Mouse (Mus musculus): ENCODE data around the gene Gm20388. TPM values are rescaled to one million over a fixed set of nuclear protein-coding genes. Genes with fewer than 3 reads are reported as not detected.

Gene Gm20388
- polyA plus RNA-seq, 1 experiment from 2014 or later = not detected

DNA sequence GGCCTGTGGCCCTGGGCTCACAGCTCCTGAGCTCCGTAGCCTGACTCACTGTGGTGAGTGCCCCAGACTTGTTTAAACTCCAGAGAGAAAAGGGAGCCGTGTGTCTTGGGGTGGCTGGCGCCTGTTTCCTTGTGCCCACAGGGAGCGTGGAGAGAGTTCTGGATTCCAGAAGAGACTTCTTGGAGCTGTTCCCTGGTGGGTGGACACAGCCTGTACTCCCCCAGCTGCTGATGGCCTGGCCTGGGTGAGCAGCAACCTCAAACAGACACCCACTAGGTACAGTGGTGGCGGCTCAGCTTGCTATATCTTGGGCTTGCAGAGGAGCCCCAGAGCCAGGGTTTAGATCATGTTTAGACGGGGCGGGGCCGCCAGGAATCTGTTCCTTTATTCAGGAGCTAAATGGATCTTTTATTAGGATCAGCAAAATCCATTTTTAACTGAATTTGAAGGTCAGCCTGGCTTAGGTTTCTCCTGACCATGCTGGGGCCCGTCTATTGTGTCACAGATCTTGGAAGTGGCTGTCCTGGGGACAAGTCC lies 339.2 kb downstream of the Gm20388 start:
- no peaks in the 10 kb centered on the region for H3K9me3 ChIP-seq (ENCODE audit: control insufficient read depth, low read length)

DNA sequence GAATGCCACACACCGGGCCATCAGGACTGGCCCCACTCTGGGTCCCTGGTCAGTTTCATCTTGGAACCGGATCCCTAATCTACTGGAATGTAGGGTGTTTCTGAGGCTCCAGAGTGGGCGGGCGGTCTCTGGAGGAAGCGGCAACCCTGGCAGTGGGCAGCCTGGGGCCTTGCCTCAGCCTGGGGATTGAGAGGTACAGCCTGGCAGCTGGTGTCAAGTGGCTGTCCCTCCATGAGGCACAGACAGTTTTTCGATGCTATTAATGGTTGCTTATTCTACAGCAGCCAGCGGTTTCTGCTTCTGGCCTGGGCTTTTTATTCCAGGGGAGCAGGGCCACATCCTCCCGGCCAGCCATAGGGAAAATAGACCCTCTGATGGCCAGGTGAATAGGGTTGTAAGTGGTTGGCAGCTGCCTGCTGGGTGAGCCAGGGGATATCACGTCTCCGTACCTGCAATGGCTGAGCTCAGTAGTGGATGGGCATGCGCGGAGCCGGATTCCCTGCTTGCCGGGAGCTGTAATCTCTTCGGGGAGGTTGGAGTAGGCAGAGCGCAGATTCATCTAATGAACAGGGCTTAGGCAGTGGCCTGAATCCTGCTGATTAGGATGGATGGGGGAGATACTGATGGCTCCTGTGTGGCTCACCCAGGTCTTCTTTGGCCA lies 340.2 kb downstream of the Gm20388 start:
- Histone ChIP-seq H3K9me3 (ENCODE audit: control insufficient read depth, low read length) (no peaks in the 10 kb centered on the region), H3K4me3 (ENCODE audit: low read depth, low read length) (no peak overlapping the region), H3K27me3 (ENCODE audit: control insufficient read depth, insufficient read depth, low read length) (no peaks in the 10 kb centered on the region), H3K36me3 (ENCODE audit: control insufficient read depth, insufficient read depth, low read length) (no peaks in the 10 kb centered on the region), H3K4me2 (no peak overlapping the region), H3K9ac (ENCODE audit: low read length) (peak overlapping the region; percentile 2; the same call in 1 of the 2 replicates), H3K4me1 (ENCODE audit: control insufficient read depth, insufficient read depth, low read length) (peaks cover 13% of the 10 kb centered on the region), H3K27ac (ENCODE audit: low read depth, low read length) (peak overlapping the region; percentile 57; the same call in 1 of the 2 replicates)
- WGBS = 72% methylated on average over 16 of the region's 16 CpGs
- DNase-seq (ENCODE audit: low spot score, missing footprints) (no peak), ATAC-seq (ENCODE audit: low FRiP score) (no peak)

More for the DNA sequence above, 339.2 kb downstream of the Gm20388 start:
- ATAC-seq (ENCODE audit: low FRiP score) (no peak), DNase-seq (ENCODE audit: low spot score, missing footprints) (no peak)
- Histone ChIP-seq H3K36me3 (ENCODE audit: control insufficient read depth, insufficient read depth, low read length) (no peaks in the 10 kb centered on the region), H3K4me2 (no peak overlapping the region), H3K4me3 (ENCODE audit: low read depth, low read length) (no peak overlapping the region), H3K9ac (ENCODE audit: low read length) (no peak overlapping the region), H3K27ac (ENCODE audit: low read depth, low read length) (no peak overlapping the region), H3K27me3 (ENCODE audit: control insufficient read depth, insufficient read depth, low read length) (no peaks in the 10 kb centered on the region), H3K4me1 (ENCODE audit: control insufficient read depth, insufficient read depth, low read length) (peaks cover 13% of the 10 kb centered on the region)
- 73% methylated on average over 9 of the region's 9 CpGs for WGBS

DNA sequence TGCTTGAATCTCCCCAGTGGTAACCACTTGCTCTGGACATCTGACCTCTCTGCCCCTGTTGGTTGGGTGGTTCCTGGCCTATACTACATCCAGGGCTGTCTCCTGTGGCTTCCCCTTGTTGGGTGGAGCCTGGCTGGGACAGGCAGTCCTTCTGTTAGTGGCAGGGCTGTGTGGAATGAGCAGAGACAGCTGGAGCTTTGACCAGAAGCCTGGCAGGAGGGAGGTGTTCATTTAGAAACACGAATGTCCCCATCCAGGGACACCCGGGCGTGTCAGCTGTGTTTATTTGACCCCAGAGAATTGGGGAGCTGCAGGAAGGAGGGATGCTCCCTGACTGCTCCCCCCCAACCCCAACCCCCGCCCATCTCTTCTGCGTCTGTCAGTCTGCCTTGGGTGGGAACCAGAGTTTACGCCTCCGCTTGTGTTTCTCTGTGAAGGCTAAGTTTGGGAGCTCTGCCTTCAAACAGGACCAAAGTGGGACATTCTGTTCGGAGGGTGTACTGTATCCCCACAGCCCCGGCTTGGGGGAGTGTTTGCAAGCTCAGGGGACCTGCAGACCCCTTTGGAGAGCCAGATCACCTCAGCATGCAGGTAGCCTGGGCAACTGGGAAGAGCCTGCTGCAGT lies 340.9 kb downstream of the Gm20388 start:
- Histone ChIP-seq H3K9ac (ENCODE audit: low read length) (peak overlapping the region; percentile 31; the same call in 1 of the 2 replicates), H3K4me1 (ENCODE audit: control insufficient read depth, insufficient read depth, low read length) (peaks cover 13% of the 10 kb centered on the region), H3K9me3 (ENCODE audit: control insufficient read depth, low read length) (no peaks in the 10 kb centered on the region), H3K4me3 (ENCODE audit: low read depth, low read length) (no peak overlapping the region), H3K36me3 (ENCODE audit: control insufficient read depth, insufficient read depth, low read length) (no peaks in the 10 kb centered on the region), H3K27ac (ENCODE audit: low read depth, low read length) (peak overlapping the region; percentile 57; the same call in 1 of the 2 replicates), H3K27me3 (ENCODE audit: control insufficient read depth, insufficient read depth, low read length) (no peaks in the 10 kb centered on the region), H3K4me2 (no peak overlapping the region)
- ATAC-seq (ENCODE audit: low FRiP score) = no peak
- no peak for DNase-seq (ENCODE audit: low spot score, missing footprints)
- WGBS = 63% methylated on average over 9 of the region's 9 CpGs

DNA sequence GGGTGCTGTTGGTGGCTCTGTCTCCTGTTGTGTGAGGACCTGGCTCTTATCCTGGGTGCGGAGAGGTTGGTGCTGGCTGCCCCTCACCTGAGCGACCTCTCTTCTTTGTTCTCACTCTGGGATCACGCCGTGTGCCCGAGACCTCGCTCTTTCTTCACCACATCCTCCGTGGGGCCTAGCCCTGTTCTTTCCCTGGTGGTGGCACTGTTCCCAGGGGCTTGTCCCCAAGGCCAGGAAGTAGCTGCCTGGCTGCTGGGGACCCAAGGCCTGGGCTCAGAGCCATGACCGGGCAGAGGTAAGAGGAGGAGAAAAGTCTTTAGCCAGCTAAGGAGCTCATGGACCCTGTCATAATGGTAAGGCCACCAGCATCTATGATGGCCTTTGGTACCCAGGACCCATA lies 343.0 kb downstream of the Gm20388 start:
- no peaks in the 10 kb centered on the region for H3K27me3 ChIP-seq (ENCODE audit: control insufficient read depth, insufficient read depth, low read length)
- H3K36me3 ChIP-seq (ENCODE audit: control insufficient read depth, insufficient read depth, low read length) = no peaks in the 10 kb centered on the region
- WGBS = 89% methylated on average over 8 of the region's 8 CpGs
- peaks cover 15% of the 10 kb centered on the region for H3K4me1 ChIP-seq (ENCODE audit: control insufficient read depth, insufficient read depth, low read length)
- ATAC-seq (ENCODE audit: low FRiP score) (no peak), DNase-seq (ENCODE audit: low spot score, missing footprints) (peak; percentile 76)
- H3K4me3 ChIP-seq (ENCODE audit: low read depth, low read length) = no peak overlapping the region
- no peaks in the 10 kb centered on the region for H3K9me3 ChIP-seq (ENCODE audit: control insufficient read depth, low read length)
- no peak overlapping the region for H3K4me2 ChIP-seq
- no peak overlapping the region for H3K9ac ChIP-seq (ENCODE audit: low read length)
- H3K27ac ChIP-seq (ENCODE audit: low read depth, low read length) = no peak overlapping the region

DNA sequence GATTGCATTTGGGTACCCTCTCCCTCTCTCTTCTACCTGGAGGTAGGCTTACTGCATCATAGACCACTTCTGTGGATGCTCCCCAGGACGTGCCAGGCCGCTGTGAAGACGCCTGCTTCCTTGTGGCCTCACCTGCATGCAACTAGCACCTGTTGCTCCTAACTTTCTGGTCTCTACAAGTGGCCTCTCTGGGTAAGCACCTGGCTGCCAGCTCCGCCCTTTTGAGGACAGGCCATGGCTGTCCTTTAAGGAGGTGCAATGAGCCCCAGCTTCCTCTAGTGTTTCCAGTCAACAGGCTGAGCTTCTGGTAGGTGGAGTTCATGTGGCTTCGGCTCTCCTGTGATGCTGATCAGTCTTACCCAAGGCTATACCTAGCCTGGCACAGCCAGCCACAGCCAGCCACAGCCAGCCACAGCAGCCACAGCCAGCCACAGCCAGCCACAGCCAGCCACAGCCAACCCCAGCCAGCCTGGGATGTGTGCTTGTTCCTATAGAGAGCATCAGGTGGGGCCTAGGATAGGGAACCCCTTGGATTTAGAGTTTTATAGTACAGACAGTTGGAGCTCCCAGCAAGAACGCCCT lies 344.9 kb downstream of the Gm20388 start:
- Histone ChIP-seq H3K9me3 (ENCODE audit: control insufficient read depth, low read length) (no peaks in the 10 kb centered on the region), H3K27ac (ENCODE audit: low read depth, low read length) (no peak overlapping the region), H3K4me2 (no peak overlapping the region), H3K36me3 (ENCODE audit: control insufficient read depth, insufficient read depth, low read length) (no peaks in the 10 kb centered on the region), H3K27me3 (ENCODE audit: control insufficient read depth, insufficient read depth, low read length) (no peaks in the 10 kb centered on the region), H3K4me1 (ENCODE audit: control insufficient read depth, insufficient read depth, low read length) (peaks cover 14% of the 10 kb centered on the region), H3K9ac (ENCODE audit: low read length) (no peak overlapping the region), H3K4me3 (ENCODE audit: low read depth, low read length) (no peak overlapping the region)
- ATAC-seq (ENCODE audit: low FRiP score) (no peak), DNase-seq (ENCODE audit: low spot score, missing footprints) (no peak)
- 85% methylated on average over 6 of the region's 6 CpGs for WGBS

DNA sequence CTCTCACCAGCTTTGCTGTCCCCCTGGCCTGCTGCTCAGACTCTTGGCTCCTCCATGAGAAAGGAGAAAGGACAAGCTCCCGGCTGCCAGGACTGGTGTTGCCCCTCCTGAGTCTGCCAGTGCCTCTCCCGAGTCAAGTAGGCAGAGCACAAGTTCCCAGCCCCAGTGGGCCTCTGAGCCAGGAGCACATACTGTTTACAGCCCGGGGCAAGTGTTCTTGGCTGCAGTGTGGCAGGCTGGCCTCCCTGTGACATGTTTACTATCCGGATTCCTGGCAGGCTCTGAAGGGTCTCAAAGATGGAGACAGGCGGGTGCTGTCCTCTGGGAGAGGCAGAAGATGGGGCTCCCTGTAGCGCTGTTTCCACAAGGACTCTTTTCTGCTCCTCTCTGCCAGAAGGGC lies 346.3 kb downstream of the Gm20388 start:
- no peaks in the 10 kb centered on the region for H3K27me3 ChIP-seq (ENCODE audit: control insufficient read depth, insufficient read depth, low read length)
- H3K4me1 ChIP-seq (ENCODE audit: control insufficient read depth, insufficient read depth, low read length) = peaks cover 20% of the 10 kb centered on the region
- H3K27ac ChIP-seq (ENCODE audit: low read depth, low read length) = no peak overlapping the region
- H3K4me2 ChIP-seq = no peak overlapping the region
- ATAC-seq (ENCODE audit: low FRiP score) (no peak), DNase-seq (ENCODE audit: low spot score, missing footprints) (peak; percentile 81)
- no peaks in the 10 kb centered on the region for H3K9me3 ChIP-seq (ENCODE audit: control insufficient read depth, low read length)
- WGBS = 57% methylated on average over 6 of the region's 6 CpGs
- H3K4me3 ChIP-seq (ENCODE audit: low read depth, low read length) = no peak overlapping the region
- no peak overlapping the region for H3K9ac ChIP-seq (ENCODE audit: low read length)
- H3K36me3 ChIP-seq (ENCODE audit: control insufficient read depth, insufficient read depth, low read length) = no peaks in the 10 kb centered on the region

DNA sequence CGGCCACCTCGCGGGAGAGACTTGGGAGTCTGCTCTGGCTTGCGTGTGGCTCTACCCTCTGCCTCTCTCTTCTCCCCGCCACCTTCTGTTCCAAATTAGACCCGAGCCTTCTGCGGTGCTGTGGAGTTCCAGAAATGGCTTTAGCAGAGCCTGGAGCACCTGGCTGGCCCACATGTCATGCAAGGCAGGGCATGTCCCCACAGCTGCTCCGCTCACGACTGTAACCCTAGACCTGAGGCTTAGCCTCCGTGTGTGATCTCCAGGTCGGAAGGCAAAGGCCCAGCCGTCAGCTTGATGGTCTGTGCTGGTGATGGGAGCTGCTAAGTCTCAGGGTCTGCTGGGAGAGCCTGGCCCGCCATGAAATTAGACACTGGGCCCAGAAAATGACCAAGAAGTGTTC lies 348.6 kb downstream of the Gm20388 start:
- H3K36me3 ChIP-seq (ENCODE audit: control insufficient read depth, insufficient read depth, low read length) = no peaks in the 10 kb centered on the region
- no peak overlapping the region for H3K27ac ChIP-seq (ENCODE audit: low read depth, low read length)
- H3K4me3 ChIP-seq (ENCODE audit: low read depth, low read length) = no peak overlapping the region
- H3K4me1 ChIP-seq (ENCODE audit: control insufficient read depth, insufficient read depth, low read length) = peaks cover 26% of the 10 kb centered on the region
- H3K4me2 ChIP-seq = no peak overlapping the region
- ATAC-seq (ENCODE audit: low FRiP score) = no peak
- no peak overlapping the region for H3K9ac ChIP-seq (ENCODE audit: low read length)
- no peak for DNase-seq (ENCODE audit: low spot score, missing footprints)
- WGBS = 88% methylated on average over 13 of the region's 13 CpGs
- H3K27me3 ChIP-seq (ENCODE audit: control insufficient read depth, insufficient read depth, low read length) = no peaks in the 10 kb centered on the region
- H3K9me3 ChIP-seq (ENCODE audit: control insufficient read depth, low read length) = no peaks in the 10 kb centered on the region

DNA sequence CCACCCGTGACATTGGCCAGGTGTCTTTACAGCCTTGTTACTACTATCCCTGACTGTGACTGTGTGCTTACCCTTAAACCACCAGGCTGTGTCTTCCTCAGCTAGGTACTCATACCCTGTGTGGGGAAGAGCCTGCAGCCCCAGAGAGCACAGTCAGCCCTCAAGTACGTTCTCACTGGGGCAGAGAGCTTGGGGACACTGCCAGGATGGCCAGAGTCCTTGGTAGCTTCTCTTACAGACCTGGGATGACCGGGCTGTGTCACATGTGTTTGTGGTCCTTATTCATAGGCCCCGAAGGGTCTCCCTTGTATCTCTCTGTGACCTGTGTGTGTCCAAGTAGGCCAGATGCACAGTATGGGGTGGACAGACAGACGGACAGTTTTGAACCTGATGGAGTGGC lies 350.0 kb downstream of the Gm20388 start:
- H3K9me3 ChIP-seq (ENCODE audit: control insufficient read depth, low read length) = no peaks in the 10 kb centered on the region
- H3K27me3 ChIP-seq (ENCODE audit: control insufficient read depth, insufficient read depth, low read length) = no peaks in the 10 kb centered on the region
- peaks cover 36% of the 10 kb centered on the region for H3K4me1 ChIP-seq (ENCODE audit: control insufficient read depth, insufficient read depth, low read length)
- no peak overlapping the region for H3K27ac ChIP-seq (ENCODE audit: low read depth, low read length)
- whole genome bisulfite sequencing = 84% methylated on average over 5 of the region's 5 CpGs
- H3K36me3 ChIP-seq (ENCODE audit: control insufficient read depth, insufficient read depth, low read length) = no peaks in the 10 kb centered on the region
- H3K4me2 ChIP-seq = no peak overlapping the region
- H3K9ac ChIP-seq (ENCODE audit: low read length) = no peak overlapping the region; the same call in 1 of the 2 replicates
- no peak overlapping the region for H3K4me3 ChIP-seq (ENCODE audit: low read depth, low read length)
- ATAC-seq (ENCODE audit: low FRiP score) (no peak), DNase-seq (ENCODE audit: low spot score, missing footprints) (no peak)

Data from midbrain, embryonic 11.5 days (tissue).